Mouse (Mus musculus): ENCODE data around the gene Dpf3.

The Dpf3 gene

DNA sequence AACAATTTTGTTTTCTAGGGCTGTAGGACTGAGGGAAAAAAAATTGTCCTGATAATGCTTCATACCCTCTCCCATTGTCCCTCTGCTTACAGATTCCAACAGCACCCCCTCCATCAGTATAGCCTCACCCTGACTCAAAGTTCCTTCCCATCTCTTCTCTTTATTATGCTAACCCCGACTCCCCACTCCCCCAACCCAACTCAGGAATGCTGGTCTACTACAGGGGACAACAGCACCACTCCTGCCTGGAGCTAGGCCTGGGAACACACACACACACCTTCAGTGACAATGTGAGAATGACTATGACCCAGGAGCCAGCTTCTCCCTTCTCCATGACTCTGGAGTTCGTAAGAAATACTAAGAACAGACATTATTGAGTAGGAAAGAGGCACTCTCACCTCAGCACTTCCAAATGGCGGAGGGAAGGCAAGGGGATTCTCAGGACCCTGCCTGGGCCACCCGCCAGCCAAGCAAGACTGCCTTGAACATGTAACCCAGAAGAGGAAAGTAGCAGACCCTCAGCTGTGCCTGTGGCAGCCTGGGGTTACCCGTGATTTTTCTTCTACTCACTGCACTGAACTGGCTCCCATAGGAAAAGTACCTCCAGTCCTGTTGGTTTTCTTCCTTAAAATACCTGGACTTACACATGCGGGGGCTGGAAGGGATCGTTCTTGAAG, 276.2 kb downstream of the Dpf3 start:
- CTCF ChIA-PET = no interaction called here

DNA sequence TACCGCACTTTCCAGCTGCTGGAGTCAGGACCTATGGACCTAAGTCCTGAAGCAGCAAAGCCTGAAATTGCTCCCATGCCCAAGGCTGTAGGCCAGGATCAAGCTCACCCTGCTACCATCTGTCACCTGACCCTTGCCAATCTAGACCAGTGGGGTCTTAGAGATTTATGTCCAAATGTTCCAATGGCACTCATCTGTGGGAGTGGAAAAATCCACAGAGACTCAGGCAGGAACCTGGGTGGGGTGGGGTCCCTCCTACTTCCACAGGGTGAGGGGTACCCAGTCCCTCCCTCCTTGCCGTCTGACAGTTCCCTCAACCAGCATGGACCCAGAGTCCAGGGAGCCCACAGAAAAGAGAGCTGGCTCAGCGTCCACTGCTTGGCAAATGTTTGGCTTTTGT, 276.8 kb downstream of the Dpf3 start:
- CTCF ChIA-PET = no interaction called here

DNA sequence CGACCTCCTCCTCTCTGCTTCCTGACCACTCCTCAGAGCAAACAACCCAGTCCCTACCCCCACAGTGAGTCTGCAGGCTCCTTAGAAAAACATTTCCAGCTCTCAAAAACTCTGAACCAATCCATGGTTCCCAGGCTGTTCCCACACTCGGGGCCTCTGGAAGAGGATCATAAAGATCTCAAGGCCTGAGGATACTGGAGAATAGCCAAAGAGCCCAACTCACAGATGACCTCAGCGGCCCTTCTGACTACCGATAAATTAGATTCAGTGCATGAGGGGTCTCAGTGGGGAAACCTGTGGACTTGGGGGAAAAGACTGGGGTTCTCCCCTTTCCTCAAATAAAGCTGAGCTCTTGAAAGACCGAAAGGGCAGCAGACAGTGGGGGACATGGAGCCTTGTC, 277.2 kb downstream of the Dpf3 start:
- CTCF ChIA-PET = no interaction called here

DNA sequence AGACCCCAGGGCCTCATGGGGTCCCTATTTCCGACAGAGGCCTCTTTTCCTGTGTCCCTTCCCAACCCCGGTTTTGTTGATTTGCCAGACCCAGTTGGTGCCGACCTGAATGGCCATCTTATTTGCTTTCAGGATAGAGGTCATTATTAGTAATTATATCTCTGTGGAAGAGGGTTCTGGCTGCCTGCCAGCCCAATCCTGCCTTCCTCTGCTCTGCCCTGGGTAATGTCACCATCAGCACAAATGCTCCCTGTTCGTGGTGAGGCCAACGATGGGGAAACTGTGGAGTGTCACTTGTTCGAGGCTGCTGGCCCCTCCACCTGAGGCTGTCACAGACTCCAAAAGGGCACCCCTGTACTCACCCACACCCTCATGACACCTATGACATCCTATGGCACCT, 278.1 kb downstream of the Dpf3 start:
- CTCF ChIA-PET = no interaction called here

DNA sequence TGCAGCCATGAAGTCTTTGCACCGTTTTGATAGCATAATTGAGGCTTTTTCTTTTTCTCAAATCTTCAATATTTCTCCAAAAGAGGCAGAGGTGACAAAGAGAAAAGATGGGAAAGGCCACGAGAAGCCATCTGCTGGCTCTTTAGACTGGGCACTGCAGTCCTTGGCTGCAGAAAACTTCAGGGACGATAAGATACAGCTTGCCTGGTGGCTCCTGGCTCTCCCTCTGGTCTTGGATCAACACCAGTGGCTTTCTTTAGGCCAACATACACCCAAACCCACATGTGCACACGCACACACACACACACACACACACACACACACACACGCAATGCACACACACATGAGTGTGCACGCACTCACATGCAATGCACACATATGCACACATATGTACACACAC, 278.7 kb downstream of the Dpf3 start:
- CTCF ChIA-PET = no interaction called here

DNA sequence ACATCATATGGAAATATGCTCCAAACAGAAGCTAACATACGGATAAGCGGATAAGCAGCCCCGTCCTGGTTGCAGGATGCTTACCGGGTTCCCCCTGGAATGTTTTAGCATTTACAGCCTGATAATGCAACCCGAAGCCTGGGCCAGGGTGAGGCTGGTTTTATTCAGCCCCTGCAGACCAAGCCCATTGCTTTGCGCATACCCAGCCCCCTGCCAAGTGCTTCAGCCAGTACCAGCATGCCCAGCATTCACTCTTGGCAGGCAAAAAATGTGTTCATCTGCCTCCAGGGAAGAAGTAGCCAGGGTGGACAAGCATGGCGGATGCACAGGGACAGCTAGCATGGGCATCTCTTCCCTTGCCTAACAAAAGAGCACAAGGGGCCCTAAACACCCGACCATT, 279.5 kb downstream of the Dpf3 start:
- CTCF ChIA-PET = no interaction called here

DNA sequence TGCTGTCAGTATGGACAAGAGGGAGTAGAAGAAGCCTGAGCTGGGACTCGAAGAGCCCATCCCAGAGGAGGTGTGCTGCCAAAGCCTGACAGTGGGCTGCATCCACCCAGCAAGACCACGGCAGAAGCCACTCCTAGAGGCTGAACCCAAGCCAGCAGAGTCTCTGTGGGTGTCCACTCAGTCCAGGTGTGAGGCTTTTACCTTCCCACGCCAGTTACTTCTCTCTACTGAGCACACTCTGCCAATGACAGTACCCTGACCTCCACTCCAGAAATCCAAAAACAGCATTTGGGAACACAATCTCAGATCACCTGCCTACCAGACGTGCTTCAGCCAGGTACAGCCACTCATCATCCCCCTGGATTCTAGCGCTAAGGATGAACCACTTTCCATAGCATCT, 280.0 kb downstream of the Dpf3 start:
- CTCF ChIA-PET = no interaction called here

DNA sequence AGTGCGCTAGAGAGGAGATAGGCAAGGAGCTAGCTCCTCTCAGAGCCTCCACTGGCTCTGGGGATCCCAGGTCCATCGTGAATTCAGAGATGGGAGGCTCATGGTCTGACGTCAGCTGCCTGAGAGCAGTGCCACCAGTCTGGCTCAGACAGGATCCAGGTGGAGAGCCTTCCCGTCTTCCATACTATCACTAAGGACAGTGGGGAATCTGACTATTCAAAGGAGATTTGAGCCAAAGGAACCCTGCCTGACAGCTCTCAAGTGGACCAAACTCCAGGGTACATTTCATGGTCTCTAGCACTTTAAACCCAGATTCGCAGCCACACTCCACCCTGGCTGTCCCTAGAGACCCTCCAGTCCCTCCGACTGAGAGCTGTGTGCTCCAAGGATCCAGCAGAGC, 280.6 kb downstream of the Dpf3 start:
- CTCF ChIA-PET = interaction anchor here (0.6 kb wide), 1 partner anchor 238 kb away, joined by 3 read pairs; no protein-coding TSS in a partner anchor

DNA sequence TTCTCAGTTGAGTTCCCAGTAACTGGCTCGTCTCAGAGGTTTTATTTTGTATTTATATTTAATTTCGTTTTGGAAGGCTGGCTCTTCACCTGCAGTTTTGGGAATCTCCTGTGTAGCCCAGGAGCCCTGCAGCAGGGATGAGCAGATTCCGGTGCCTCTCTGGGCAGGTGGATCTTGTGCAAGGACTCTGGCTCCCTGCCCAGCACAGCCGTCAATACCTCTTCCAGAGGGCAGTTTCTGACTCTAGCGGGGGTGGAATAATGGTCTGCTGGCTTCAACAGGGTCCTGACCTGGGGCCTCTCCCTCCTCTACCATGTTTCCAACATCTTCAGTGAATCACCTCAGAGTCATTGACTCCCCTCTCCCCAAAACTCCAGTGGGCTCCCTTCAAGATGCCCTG, 283.2 kb downstream of the Dpf3 start:
- CTCF ChIA-PET = no interaction called here

DNA sequence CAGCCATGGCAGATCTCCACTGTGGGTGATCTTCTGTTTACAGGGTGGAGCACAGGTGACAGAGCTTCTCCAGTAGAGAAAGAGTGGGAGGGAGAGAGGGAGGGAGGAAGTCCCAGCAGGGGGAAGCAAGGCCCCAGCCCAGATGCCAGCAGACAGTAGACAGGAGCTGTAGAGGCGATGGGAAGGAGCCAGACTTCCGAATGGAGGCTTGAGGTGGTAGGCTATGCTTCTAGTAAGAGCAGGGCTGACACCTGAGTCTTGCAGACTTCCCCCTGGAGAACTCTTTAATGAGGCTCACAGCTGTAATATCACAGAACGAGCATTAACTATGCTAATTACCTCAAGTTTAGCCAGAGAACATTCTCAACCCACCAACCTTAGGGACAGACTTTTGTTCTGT, 285.8 kb downstream of the Dpf3 start:
- CTCF ChIA-PET = no interaction called here

DNA sequence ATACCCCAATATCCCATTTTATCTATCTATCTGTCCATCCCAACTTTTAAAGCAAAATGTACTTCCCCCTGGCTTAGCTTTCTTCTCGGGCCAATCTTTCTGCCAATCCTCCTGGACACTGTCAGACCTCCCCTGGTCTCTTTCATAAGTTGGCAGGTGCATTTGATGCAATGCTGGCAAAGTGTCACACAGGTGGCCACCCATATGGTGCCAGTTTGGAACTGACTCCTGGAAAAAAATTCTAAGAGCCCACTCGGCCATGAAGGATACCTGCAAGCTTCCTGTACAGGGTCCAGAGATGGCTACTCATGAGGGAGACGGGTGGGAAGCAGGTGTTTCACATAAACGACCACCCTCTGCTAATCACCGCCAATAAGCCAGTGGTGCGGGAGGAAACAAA, 307.0 kb downstream of the Dpf3 start:
- CTCF ChIA-PET = no interaction called here

DNA sequence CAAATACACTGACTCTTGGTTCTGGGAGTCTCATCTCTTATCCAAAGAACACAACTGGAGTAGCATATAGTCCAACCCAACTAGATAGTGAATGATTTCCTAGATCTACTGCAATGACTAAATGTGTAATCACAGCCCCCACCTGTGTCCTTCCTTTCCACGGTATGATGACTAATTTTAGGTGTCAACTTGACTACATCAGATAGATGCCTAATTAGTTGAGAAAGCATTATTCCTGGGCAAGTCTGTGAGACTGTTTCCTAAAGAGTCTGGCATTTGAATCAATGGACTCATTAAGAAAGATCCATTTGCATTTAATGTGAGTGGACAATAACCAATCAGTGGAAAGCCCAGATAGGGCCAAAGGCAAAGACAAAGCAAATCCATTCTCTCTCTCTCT, 307.7 kb downstream of the Dpf3 start:
- CTCF ChIA-PET = no interaction called here

DNA sequence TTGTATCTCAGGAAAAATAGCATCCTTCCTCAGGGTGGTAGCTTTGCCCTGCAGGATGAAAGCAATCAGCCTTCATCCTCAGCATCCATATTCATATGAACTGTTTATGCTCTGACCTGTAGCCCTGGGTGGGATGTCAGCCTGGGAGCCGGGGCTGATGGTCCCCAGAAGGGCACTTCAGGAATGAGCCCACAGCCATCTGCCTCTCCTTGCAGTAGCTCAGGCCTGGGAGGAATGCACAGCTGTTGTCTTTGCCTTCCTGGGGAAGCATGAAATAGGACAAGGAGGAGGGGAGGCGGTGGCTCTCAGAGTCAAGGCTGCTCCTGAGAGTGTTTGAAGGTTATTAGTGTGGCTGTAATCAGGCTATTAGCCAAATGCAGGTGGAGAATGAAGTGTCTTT, 308.7 kb downstream of the Dpf3 start:
- CTCF ChIA-PET = interaction anchor here (0.8 kb wide), 1 partner anchor 11 kb away, joined by 3 read pairs; no protein-coding TSS in a partner anchor

DNA sequence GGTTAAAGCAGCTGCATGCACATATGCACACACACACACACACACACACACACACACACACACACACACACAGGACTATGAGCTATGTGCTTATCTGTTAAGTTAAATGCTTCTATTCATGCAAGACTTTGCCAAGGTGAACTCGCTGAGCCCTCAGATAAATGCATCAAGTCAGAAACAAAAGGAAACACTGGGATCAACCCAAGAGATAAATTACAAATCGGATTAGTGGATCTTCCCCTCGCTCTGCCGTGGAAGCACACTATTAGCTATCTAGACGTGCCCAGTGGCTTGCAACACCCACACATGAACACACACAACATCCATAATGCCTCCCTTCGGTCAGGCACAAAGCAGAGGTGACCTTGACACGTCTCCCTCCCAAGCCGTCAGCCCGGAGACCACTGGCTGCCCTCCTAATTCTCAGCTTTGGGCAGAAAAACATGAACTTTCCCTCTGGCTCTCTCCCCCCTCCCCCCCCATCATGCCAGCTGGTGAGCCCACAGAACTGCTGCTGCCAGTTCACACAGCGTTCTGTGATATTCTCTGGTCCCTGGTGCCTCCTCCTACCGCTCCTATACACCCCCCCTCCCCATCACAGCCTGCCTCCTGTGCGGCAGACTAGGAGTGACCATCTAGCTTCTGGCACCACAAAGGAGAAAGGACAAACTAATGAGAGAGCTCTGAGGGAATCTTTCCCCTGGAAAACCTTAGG, 317.9 kb downstream of the Dpf3 start:
- CTCF ChIA-PET = no interaction called here

DNA sequence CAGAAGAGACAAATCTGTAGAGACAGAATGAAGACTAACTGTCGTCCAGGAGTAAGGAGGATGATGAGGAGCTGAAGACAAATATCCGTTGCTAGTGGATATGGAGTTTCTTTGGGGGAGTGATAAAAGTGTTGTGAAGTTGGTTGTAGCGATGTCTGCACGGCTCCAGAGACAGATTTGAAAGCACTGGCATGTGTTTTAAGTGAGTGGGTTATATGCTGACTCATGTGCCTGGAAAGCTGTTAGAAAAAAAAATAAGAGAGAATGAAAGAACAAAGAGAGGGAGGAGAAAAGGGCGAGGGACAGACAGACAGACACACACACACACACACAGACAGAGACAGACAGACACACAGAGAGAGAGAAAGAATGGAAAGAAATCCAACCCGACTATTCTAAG, 319.2 kb downstream of the Dpf3 start:
- CTCF ChIA-PET = no interaction called here

DNA sequence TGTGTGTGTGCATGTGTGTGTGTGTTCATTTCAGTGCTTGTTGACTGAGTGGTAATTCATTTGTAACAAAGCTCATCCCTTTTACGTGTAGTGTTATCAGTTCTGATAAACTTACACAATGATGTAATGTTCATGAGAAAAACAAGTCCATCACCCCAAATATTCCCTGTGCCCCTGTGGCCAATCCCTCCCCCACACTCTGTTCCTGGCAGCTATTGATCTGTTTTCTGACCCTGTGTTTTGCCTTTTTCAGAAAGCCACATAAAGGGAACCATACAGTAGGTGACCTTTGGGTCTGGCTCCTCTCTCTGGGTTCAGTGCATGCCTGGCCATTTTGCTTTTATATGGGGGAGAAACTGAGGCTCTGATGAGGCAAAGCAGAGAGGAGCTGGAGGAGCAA, 322.5 kb downstream of the Dpf3 start:
- CTCF ChIA-PET = no interaction called here
